Mouse (Mus musculus) layer of hippocampus, adult 8-10 months (tissue): ENCODE data around the gene Ipo7. TPM values are rescaled to one million over a fixed set of nuclear protein-coding genes. Genes with fewer than 3 reads are reported as not detected.
"Not testable (repeated sequence)": the region's sequence is repeated elsewhere in the genome, so short reads cannot be mapped to it uniquely, and the experiment has no call there.

Source experiments
- DNase-seq, 2 experiments: peaks; one replicate each; pipeline ENCODE4 v3.0.0; 2022; ENCODE audit warnings: low spot score in 2 of 2
- total RNA-seq, 4 experiments: library from RNA; stranded (reverse); gene quantifications; 2 replicates each; pipeline ENCODE4 v1.2.4; 2022

Gene Ipo7
- total RNA-seq, 4 experiments from 2014 or later, result 87.4 to 109 (median 99.4) TPM

GRCm38 (mm10) chr7:110018631-110019482 lies 783 bp downstream of the Ipo7 start:
- DNase-seq, result peak; percentile 15 to 19

- DNase-seq, result no peak
Observed at GRCm38 (mm10) chr7:110023553-110023952, 5.5 kb downstream of the Ipo7 start.

DNA sequence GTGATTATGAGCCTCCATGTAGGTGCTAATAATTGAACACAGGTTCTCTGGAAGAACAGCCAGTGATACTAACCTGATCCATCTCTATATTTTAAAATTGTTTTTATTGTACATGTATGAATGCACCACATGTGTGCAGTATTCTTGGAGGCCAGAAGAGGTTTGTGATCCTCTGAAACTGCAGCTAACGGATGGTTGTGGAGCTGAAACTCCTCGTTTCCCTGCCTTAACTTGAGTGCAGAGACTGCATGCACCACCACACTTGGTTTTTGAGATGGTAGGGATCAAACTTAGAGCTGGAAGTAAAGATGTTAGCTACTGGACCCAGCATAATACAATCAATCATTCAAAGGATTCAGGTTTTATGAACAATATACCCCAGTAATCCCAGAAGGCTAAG lies 8.5 kb downstream of the Ipo7 start:
- no peak for DNase-seq

DNA sequence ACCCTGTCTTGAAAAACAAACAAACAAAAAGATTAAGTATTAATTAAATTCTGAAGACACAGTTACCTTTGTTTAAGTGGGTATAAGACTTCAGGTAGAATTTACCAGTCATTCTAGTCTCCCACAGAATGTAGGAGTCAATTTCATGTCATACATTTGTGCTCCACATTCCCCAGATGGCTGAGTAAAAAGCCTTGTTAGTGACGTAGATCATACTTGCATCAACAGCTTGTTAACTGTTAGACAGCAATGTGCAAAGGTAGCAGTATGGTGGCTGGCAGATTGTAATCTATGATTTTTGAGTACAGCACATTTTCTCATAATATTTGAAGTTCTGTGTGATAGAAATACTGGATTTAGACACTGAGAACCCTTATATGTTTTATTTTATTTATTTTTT lies 10.8 kb downstream of the Ipo7 start:
- no peak for DNase-seq

- DNase-seq, result no peak
Observed at GRCm38 (mm10) chr7:110030342-110030741, 12.3 kb downstream of the Ipo7 start.

- not testable (repeated sequence) for DNase-seq
Observed at GRCm38 (mm10) chr7:110057723-110058122, 39.6 kb downstream of the Ipo7 start.

- DNase-seq, result no peak
Observed at GRCm38 (mm10) chr7:110059092-110059785, 41.2 kb downstream of the Ipo7 start.

DNA sequence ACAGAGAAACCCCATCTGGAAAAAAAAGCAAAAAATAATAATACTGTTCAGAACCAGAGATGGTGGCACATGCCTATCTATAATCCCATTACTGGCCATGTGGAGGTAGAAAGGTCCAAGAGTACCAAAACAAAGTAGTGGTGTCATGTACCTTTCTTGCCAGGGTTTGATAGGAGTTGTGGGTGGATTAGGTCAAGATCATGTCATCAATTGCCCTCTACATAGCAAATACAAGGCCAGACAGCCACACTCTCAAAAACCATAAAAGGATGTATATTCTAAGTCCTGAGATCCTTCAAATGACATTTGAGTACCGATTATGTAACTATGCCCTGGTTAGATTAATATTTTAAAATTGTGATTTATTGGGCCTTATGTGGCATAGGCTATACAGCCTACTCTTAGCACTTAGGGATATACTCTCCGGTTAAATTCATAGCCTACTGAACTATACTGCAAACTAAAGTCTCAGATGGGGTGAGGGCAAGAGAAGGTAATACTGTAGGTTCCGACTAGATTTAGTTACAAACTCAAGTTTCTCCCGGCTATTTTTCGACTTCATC lies 42.1 kb downstream of the Ipo7 start:
- no peak for DNase-seq

DNA sequence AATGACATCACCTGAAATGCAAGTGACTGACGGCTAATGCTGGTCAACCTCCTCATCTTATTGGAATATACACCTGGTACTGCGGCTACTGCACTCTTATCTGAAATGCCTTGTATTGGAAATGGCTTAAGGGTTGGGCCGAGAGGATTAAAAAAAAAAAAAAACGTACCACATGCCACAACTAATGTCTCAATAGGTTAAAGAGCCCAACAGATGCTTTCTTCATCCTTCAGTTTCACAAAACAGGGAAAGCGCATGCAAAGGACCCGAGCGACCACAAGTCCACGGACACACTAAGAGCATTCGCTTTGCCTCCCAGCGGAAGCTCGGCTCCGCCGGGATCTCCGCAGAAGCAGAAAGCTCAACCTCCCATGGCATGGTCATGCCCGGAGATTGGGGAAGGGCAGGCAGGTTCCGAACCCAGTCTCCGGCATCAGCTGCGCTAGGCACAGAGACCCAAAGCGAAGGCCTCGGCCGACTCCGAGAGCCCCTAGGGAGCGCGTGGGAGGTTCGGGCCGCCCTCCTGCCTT lies 42.7 kb downstream of the Ipo7 start:
- no peak for DNase-seq

DNA sequence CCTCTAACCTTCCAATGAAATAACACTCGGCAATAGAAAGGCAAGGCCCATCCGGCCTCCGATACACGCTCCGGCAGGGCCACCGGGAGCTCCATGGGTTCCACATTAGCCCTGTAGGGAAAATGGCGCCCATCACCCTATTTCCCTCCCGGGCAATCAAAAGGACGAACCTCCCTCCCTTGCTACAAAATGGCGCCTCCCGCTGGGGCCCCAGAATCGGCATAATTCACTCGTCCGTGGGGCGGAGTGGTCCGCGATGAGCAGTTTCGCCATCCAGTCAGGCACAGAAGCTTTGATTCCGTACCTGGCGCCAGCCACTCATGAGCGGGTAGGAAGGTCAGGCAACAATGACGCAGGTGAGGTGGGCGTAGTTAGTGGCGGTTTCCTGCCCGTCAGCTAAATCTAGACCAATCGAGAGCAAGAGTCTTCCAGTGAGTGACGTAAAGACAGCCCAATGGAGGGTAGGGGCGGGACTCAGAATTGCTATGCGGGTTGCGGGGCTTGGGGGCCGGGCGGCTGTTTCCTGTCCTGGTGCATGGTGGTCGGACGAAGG lies 43.2 kb downstream of the Ipo7 start, which contains the start of gene Zfp143:
Zfp143 (plus strand) TSS at position 19 of the 553 bp plus-strand sequence.
- peak; percentile 100 for DNase-seq

DNA sequence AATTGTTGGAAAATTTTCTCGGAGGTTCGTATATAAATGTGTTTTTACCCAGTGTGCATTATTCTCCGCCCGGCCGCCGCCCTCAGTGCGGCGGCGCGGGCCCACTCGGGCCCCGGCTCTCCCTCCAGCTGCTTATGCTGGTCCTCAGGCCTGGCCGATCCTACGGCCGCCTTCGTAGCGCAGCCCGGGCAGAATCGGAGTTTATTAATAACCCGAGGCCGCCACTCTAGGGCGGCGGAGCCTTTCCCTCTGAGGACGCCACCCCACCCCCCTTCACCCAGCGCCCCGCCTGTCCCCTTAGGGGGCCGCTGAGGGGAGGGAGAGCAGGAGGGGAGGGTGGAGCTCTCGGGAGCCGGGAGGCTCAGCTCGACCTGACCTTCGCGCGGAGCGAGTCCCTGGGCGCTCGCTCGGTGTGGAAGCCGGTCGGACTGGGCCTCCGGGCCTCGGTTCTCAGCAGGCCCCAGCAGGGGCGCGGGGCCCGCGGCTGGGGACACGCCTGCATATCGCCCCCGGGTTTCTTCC lies 43.7 kb downstream of the Ipo7 start:
- peak; percentile 72 to 78 for DNase-seq

DNA sequence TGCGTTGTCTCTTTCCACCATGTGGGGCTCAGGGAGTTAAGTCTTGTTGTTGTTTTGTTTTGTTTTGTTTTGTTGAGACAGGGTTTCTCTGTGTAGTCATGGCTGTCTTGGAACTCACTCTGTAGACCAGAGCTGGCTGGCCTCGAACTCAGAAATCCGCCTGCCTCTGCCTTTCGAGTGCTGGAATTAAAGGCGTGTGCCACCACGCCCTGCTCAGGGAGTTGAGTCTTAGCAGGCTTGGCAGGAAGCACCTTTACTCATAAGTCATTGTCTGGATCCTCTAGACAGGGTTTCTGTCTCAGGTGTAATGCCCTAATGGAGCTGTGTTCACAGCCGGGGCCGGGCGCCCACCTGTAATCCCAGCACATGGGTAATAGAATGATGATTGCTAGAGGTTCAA lies 45.7 kb downstream of the Ipo7 start:
- DNase-seq, result no peak

GRCm38 (mm10) chr7:110069070-110069469 lies 51.0 kb downstream of the Ipo7 start:
- no peak for DNase-seq

- no peak for DNase-seq
Observed at GRCm38 (mm10) chr7:110078168-110078567, 60.1 kb downstream of the Ipo7 start.

DNA sequence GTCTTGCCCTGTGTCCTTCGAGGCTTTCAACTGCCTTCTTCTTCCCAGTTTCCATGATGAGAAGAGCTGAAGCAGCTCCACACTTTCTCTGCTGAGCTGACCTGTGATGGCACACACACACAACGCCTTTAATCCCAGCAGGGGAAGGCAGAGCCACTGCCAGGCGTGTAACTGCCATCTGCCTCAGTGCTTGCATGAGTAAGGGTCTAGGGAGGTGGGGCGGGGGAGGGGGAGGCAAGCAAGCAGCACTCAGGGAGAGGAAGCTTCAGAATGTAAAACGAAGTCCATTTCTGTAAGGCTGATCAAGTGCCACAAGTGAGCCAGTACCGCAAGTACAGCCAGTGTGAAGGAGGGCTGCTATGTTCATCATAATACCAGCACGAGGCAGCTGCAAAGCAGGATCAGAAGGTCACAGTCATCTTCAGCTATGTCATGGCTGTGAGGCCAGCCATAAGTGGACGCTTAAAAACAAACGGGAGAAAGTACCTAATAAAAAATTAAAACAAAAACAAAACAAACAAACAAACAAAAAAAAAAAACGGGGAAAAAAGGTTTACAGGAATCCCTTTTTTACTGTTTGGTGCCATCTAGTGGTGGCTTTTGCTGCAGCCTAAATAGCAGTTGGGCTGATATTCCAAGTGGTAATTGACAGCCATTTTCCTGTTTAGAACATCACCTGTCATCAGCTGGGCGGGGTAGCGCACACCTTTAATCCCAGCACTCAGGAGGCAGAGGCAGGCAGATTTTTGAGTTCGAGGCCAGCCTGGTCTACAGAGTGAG lies 65.5 kb downstream of the Ipo7 start:
- DNase-seq, result peak in 1 of 2 experiments; percentile 27

DNA sequence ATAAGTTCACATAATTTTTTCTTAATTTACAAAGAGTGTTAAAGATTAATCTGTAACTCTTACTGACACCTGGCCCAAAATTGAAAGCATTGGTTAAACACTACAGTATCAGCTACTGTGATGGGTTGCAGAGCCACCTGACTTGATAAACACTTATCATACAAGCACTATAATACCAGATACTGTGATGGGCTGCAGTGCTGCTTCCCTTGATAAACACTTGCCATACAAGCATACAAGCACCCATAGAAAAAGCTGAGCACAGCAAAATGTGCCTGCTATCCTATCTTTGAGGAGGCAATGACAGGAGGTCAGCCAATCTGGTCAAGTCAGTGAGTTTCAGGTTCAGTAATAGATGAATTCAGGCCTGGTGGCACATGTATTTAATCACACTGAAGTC lies 67.1 kb downstream of the Ipo7 start:
- no peak for DNase-seq

DNA sequence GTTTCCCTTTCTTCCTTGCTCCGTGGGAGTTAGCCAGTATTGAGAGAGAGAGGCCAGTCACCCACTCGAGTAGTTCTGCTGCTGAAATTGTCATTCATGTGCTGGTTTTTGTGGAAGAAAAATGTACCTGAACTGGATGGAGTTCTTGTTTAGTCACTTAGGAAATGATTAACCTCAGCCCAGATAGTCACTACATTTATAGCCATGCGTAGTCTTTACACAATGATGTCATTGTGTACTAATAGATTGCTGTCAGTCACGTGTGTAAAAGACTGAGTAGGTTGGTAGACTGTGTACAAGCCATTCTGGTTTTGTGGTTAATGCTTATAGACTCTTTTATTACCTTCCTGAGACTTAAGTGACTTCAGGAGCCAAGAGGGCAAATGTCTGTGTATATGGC lies 69.8 kb downstream of the Ipo7 start:
- DNase-seq, result no peak

DNA sequence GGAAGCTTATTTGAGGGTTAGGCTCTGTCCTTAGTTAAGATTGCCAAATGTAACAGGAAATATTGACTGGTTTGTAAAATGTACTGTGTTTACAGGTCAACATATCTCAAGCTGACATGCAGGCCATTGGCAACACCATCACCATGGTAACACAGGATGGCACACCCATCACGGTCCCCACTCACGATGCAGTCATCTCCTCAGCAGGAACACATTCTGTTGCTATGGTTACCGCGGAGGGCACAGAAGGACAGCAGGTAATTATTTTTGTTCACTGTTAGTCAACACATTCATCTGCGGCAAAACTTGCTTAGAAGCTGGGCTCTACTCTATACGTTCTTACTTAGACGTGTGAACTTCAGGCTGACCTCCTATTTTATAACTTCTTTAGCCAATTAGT lies 73.6 kb downstream of the Ipo7 start:
- DNase-seq, result peak in 1 of 2 experiments; percentile 28

- DNase-seq, result no peak
Observed at GRCm38 (mm10) chr7:110096332-110096731, 78.3 kb downstream of the Ipo7 start.

DNA sequence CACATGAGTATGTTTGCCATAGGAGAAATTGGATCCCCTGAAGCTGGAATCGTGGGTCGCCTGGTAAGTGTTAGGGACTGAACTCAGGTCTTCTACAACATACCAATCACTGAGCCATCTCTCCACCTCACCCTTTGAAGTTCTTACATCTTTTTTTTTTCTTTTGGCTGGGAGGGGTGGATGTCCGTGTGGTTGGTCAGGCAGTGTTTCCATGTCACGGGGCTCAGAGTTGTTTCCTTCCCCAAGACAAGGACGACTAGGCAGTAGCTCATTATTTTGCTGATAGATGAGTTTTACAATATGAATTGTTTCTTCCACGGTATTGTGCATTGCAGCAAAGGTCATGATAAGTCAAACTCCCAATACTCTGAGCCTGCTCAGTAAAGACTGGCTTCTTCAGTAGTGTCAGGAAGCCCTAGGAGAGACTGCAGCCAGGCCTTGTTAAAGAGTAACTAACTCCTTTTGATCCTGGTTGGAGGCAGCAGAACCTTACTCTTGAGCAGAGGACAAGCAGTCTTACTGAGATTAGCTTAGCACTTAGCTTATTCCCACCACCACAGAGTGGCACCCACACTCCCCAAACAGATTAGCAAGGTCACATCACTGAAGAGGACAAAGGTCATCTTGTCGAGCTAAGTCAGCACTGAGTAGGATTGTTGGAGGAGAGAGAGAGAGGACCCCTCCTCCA lies 79.2 kb downstream of the Ipo7 start:
- DNase-seq, result no peak
